Mouse (Mus musculus): ENCODE measurements around the gene Atp2b2.
"Not testable (repeated sequence)": the region's sequence is repeated elsewhere in the genome, so short reads cannot be mapped to it uniquely, and the experiment has no call there.

Atp2b2 gene

DNA sequence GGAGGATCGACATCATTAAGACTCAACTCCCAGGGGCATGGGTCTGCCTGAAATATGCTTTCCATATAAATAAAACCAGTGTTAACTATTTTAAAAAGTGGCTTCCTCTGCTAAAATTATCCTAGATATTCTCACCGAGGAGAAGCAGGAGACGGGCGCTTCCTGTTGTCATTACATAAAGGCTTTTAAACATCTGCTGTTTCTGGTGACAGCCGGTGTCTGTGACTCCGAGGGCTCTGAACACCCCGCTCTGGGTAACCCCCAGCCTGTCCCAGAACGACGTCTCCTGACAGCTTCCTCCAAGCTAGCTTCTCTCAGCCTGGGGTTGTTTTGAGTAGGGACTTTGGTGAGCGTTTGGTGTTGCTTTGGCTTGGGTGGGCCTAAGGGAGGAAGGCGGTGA is 273.6 kb downstream of the Atp2b2 start:
- DNase-seq: no peak

DNA sequence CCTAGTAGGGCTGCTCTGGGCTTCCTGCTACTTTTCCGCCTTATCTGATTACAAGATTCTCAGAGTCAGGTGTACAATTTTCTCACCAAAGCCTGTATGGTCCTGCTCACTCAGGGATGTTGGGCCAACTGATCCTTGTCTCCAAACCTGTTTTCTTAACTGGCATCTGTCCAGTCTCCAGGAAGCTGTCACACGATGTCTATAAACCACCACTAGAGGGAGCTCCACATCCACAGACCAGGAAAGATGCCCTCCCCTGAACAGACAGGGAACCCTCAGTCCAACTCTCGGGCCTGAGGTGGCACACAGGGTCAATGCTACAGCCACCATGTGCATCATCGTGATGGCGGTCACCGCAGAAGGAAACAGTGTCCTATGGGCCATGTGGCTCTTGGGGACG is 280.8 kb downstream of the Atp2b2 start:
- DNase-seq: peak; percentile 60 to 70

DNA sequence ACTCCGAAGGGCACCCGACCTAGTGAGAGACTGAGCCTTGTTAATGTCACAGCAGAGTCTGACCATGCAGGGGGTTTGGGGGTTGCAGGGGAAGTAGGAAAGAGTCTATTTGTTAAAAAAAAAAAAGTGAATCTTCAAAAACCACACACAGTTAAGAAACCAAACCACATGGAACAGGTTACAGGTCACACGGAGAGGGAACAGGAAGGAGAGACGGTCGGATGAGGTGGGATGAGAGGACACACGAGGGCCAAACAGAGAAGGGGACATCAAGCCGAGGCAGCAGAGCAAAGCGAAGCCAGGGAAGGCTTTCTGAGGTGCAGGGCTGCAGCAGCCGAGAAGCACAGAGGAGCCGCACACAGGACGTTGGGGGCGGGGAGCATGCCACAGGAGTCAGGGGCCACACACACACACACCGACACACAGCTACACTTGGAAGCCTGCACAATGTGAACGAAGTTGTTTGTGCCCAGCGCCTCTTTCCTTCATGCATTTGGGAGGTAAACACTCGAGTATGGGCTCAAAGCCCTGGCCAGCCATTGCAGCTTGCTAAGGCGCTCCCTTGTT is 293.2 kb downstream of the Atp2b2 start:
- no peak for DNase-seq

DNA sequence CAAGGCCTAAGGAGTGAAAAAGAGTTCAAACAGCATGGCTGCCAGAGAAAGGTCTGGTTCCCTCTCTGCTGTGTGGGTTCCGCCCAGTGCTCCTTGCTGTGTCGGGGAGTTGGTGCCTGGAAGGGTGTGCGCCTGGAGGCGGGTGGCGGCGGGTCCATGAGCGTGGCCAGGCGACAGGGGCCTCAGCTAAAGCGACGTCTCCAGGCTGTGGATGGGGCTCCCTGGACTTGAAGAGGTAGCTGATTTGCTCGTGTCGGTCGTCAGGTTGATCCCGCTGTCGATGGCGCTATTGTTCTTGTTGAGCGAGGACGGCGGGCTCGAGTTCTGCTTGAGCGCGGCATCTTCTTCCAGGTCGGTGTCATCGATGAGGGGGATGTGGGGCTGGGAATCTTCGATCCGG is 294.1 kb downstream of the Atp2b2 start:
- no peak for DNase-seq

DNA sequence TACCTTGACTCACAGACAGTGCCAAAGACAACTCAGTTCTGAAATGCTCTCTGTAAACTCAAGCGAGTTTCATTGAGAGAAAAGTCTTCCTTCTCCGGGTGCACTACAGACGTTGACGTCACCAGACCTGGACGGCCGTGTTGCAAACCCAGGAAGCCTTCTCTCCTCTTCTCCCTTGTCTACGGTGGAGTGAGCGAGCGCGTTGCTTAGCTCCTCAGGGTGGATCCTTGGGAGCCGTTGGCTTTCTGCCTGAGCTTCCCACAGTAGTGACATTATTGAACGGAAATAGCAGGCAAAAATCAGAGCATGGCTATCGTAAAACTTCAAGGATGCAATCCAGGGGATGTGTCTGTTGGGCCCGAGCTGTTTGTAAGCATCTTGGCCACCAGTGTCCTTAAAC is 295.1 kb downstream of the Atp2b2 start:
- DNase-seq: no peak

DNA sequence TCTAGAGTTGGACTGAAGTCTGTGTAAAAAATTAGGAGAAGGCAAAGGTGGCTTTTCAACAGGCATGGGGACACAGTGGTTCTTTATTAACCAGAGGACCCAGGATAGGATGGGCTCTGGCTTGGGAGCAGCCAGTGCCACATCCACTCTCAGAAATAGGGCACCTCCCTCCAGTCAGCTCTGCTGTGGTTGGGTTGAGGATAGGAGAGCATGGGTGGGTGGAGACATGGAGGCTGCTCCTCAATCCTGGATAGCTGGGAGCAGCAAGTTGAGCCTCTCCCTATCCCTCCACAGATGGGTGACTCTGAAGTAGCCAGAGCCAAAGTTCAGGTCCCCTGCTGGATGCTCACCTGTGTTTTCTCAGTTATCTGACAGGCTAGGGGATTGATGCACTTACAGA is 297.3 kb downstream of the Atp2b2 start:
- DNase-seq: no peak

DNA sequence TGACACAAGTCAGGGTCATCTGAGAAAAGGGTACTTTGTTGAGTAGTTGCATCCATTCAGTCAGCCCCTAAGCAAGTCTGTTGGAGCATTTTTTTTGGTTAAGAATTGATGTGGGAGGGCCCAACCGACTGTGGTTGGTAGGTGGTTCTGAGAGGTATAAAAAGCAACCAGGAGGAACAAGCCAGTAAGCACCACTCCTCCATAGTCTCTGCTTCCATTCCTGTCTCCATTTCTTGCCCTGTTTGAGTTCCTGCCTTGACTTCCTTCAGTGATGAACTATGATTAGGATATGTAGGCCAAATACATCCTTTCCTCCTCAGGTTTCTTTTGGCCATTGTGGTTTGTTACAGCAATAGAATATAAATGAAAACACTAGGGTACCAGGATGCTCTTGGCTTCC is 299.3 kb downstream of the Atp2b2 start:
- no peak for DNase-seq

DNA sequence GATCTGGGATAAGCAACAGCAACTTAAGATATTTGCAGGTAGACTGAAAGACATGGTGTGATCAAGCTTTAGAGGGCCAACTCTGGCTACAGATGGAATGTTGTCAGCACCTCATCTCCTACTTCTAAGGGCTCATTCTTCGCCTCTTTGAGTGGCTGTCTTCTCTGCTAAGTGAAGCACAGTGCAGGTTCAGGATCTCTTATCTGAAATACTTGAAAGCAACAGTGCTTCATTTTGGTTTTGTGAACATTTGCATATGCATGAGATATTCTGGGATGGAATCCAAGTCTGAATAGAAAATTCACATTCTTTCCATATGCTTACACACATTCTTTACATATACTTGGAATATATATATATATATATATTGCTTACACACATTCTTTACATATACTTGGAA is 300.1 kb downstream of the Atp2b2 start:
- DNase-seq: no peak

DNA sequence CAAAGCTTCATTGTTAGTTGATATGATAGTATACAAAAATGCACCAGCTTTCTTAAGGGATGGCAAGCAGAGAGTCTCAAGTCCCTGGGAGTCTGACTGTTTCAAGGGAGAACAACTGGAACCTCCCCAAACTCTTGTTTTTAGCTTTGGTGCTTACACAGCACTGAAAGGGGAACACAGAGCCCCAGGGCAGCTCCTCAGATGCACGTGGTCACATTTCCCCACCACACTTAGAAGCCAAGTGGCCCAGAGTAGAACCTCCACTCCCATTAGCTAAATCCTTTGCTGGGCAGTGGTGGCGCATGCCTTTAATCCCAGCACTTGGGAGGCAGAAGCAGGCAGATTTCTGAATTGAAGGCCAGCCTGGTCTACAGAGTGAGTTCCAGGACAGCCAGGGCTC is 301.0 kb downstream of the Atp2b2 start:
- DNase-seq: no peak

DNA sequence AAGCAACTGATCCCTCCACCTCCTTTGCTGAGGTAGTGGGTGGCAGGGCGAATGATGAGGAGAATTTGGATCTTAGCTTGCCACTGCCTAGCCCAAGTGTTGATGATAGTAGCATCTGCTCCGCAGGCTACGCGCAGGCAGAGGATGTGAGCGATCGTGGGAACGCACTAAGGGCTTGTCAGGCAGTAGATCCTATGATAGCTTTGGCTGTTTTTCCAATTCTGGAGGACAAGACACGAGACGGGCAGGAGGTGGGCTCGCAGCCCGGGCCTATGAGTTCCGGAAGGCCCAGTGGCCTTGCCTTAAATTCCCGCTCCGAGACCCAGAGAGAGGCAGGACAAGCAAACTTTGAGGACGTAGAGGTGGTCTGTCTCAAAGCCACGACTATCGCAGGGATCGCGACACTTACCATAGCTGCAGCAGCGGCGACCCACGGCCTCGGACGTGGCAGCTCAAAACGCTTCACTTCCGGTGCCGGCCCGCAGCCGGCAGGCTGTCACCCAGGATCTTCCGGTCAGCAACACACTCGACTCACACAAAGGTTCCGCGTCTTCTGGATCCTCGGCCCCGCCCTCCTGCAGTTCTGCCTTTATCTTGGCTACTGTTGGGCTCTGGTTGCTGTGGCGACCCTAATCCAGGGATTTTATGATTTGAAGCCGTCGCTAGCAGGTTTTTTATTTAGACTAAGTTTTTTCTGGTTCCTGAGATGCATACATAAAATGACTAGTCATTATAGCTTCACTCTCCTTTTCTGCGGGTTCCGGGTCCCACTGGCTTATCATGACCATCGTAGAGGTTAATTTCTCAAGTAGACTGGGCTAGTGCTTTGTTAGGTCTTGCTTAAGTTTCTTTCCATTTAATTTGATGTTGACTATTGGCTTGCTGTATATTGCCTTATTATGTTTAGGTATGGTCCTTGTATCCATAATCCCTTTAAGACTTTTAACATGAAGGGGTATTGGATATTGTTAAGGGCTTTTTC is 301.9 kb downstream of the Atp2b2 start, which contains the start of gene Sec13:
Gene Sec13, minus strand, starts transcription at position 508 of the 982 bp plus-strand sequence.
- DNase-seq: peak; percentile 91 to 92

DNA sequence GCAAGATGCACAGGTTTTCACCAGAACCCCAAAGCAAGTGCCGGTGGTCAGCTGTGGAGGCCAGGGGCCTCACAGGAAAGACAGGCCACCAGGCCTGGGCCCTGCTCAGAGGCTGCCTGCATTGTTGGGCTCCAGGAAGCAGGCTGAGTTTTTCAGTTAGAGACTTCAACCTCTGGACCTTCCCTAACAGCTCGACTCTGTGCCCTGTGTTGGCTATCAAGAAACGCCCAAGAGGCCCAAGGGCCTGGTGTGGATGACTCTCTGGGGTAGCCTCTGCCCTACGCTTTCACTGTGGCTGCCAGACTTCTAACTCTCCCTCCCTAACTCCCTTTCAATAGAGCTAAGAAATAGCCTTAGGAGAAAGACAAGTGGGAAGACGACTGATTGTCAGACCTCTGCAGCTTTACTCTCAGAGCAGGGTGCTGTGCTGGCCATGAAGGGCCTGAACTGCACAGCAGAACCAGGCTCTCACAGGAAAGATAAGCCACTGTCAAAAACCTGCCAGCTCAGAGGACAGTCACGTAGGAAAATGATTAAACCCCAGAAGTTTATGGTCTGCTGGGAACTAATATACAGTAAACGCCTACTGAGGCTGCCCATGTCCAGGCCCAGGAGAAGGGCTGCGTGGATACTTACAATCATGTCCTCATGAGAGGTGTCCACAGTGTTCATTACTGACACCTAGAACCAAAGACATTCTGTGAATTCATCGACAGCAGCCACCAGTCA is 304.9 kb downstream of the Atp2b2 start:
- no peak for DNase-seq

DNA sequence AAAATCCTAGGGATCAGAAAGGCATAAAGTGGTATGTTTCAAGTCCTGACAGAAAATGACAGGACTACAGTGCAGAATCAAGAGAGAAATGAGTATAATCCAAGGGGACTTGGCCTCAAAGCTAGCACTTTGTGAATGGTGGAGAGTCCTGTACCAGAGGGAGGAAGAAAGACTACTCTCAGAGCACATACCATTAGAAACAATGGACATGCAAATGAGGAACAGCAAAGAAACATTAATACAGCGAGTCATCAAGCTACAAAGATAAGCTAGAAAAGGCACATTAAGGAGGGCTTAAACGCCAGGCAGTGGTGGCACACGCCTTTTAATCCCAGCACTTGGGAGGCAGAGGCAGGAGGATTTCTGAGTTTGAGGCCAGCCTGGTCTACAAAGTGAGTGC is 311.1 kb downstream of the Atp2b2 start:
- DNase-seq: no peak

DNA sequence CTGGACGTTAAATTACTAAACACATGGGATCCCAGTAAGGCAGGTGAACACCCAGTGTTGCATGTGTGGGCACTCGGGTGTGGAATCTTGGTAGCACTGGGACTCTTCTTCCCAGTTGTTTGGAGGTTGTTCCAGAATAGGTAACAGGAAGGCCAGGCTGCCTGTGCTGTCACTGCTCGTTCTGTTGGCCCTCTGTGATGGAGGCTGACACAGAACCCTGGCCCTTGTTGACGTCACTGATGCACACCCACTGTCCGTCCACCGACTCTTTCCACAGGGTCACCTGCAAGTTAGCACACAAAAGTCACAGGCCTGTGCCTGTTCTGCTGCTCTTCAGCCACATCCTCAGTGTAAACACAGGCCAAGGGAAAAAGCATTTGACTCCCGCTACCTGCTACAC is 314.2 kb downstream of the Atp2b2 start:
- no peak for DNase-seq

DNA sequence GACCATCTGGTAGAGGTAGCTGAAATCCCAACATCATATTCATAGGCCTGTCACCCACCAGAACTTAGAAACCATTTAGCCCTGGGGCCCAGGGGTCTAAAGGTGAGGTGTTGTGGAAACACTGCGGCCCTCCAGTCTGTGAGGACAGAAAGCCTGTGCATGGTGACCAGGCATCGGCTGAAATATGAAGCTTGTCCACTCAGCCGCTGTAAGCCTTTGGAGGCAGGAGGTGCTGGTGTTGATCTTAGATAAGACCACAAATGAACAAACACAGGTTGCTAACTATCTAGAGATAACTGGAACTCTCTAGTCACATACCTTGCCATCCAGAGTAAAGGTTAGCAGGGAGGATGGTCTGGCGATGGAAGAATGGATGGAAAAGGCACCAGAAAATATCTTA is 321.4 kb downstream of the Atp2b2 start:
- DNase-seq: no peak

DNA sequence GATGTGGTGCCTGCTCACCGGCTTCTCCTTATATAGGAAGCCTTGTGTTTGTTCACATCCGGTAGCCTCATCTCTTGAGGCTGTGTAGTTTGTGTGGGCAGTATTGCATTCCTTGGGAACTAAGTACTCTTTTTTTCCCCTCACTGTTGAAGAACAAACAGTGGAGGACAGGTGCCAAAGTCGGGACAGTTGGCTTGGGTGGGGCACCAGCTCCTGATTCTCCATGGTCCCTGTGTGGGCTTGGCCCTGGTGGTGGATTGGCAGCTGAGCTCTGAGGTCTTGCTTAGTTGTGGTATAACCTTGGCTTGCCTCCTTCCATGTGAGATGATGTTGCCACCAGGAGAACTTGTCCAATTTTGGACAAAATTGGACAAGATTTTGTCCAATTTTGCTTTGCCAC is 322.5 kb downstream of the Atp2b2 start, which contains the start of gene Ghrl:
Gene Ghrl, minus strand, starts transcription at position 3 of the 400 bp plus-strand sequence.
- no peak for DNase-seq

DNA sequence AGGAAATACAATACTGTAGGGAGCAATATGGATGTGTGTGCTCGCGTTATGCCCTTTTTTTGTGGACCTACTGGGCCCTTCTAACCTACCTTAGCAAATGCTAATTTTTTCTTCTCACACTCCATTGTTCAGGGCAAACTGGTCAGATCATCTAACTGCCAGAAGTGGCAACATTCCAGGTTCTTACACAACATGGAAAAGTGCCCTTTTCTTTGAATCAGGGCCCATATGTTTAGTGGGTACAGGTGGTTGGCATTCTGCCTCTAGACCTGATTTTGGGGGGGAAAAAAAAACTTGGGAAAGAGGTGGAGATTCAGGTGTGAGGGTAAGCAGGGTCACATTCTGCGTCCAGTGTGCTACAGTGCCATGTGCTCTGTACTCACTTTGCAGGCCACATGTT is 324.9 kb downstream of the Atp2b2 start:
- DNase-seq: no peak

DNA sequence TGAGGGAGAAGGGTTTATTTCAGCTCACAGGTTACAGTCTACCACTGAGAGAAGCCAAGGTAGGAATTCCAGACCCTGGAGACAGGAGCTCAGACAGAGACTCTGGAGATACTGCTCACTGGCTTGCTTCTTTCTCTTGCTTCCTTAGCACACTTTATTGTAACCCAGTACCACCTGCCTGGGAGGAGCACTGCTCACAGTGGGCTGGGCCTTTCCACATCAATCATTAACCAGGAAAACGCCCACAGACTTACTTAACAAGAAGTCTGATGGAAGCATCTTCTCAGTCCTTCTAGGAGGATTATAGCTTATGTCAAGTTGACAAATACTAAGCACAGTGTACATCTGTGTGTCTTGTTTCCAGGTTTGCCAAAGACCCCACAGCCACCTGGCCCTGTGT is 327.6 kb downstream of the Atp2b2 start:
- DNase-seq: peak; percentile 9 to 26

DNA sequence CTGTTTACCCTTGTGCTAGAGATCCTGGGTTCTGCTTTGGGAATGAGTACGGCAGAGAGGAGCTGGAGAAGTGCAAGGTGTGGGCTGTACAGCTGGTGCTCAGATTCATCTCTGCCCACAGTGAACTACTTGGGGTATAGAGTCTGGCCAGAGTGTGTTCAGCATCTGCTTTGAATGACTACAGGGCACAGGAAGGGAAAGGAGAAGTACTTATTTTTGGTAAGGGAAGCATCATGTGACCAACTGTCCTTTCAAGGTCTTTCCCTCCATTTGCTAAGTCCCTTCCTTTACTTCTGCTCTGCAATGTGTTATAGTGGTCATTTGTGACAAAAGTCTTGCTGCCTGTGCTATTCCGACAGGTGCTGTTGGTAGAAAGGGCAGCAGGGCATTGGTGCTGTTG is 328.1 kb downstream of the Atp2b2 start:
- no peak for DNase-seq

DNA sequence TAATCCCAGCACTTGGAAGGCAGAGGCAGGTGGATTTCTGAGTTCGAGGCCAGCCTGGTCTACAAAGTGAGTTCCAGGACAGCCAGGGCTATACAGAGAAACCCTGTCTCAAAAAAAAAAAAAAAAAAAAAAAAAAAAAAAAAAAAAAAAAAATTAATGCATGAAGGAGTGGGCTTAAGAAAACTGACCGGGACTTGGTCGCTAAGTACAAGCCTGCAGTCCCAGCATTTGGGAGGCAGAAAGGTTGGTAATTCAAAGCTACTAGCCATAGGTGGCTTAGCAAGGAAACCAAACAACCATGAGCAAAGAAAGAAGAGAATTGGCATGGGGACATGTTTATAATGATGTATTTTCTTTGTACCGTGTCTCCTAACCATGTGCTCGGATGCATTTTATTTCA is 329.0 kb downstream of the Atp2b2 start:
- not testable (repeated sequence) for DNase-seq

DNA sequence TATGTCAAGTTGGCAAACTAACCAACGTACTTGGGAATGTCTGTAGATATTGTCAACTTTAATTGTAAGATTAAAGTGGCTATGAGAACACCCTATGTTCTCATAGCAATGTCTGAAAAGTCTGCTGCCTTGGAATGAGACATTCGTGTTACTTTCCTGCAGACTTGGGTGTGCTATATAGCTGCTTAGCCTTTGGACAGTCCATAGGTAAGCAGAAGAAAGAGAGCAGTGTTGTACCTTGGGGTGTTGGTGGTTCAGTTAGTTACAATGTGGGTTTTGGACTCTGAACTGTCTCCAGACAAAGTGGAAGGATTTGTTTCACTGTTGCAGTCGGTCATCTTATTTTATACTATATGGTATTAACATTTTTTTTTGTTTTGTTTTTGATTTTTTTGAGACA is 329.7 kb downstream of the Atp2b2 start:
- DNase-seq: no peak

DNA sequence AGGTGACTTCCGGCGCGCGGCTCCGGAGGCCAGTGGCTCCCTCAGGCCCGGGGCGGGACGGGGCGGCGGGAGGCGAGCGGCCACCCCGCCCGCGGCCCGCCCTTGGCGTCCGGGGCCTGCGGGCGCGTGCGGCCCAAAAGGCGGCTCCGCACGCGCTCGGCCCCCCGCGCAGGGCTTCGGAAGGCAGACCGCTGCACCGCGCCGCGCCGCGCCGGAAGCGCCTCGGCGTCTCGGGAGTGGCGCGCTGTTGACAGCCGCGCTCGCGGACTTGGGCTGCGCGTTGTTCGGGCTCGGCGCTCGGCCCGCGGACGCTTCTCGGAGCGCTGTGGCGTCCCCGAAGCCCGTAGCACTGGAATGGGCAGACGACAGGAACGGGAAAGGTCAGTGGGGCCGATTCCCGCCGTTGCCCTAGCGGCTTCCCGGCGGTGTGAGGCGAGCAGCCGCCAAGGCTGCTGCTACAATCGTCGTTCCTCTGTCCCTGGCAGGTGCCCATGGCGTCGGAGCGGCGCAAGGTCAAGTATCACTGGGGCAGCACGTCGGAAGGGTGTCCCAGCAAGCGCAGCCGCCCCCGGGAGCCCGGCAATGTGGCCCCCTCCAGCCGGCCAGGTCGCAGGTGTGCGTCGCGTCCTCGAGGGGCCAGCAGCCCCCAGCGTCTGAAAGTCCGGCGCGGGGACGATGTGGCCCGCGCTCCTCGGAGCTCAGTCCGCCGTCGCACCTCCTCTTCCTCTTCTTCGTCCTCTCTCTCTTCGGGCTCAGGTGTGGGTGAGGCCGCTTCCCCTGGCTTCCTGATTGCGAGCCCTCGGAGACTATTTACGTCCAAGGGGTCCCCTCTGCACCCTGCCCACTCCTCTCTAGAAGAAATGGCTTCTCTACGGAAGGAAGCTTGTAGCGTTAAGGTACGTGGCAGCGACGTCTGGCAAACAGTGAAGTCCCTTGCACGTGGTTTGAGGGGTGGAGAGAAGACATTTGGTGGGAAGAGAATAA is 344.9 kb downstream of the Atp2b2 start:
- DNase-seq: peak in 1 of 2 experiments; percentile 14

DNA sequence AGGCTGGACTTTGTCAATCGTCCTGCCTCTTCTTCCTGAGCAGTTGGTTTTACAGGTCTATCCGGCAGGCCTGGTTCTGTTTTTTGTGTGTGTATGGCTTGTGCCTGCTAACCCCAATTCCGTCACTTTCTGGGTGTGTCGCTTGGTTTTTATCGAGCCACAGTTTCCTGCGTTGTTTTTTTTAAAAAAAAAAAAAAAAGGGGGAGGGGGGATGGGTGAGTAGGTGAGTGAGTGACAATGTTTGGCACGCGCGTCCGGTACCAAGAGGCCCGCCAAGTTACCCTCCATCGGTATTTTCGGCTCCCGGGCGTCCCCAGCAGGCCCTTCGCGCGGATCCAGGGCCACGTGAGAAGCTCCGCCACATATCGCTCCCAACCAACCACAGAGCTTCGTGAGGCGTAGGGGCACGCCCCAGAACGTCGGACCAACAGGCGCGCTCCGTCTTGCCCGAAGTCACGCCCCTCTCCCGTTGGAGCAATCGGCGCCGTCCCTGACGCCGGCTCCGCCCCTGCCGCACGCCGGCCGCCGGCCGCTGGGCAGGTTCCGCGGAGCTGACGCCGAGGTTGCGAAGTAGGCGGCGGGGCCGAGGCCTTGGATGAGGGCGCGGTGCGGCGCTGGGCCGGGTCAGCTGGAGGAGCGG is 345.7 kb downstream of the Atp2b2 start, which contains the start of gene Tatdn2:
Gene Tatdn2, plus strand, starts transcription at position 469 of the 640 bp plus-strand sequence.
- DNase-seq: peak; percentile 94 to 97

Data from kidney, postnatal 4 days (tissue).